Mouse (Mus musculus) embryonic facial prominence, embryonic 15.5 days (tissue): ENCODE data around the gene Msi2. TPM values are rescaled to one million over a fixed set of nuclear protein-coding genes. Genes with fewer than 3 reads are reported as not detected.

Experiments used
- ATAC-seq: fragments of 200-750 bp; cut with Nextera tagmentation; 2 replicates; pipeline ENCODE4 v1.8.0; 2017; ENCODE audit warnings: low read depth, moderate TSS enrichment; ENCODE audit not compliant: insufficient number of reproducible peaks, low FRiP score, low TSS enrichment
- H3K27ac ChIP-seq: fragments of 300-500 bp; sonication (generic); replicated peaks from 2 replicates; pipeline ENCODE4 v1.5.1; 2015; ENCODE audit warnings: mild to moderate bottlenecking, inconsistent platforms
- H3K27me3 ChIP-seq: fragments of 300-500 bp; sonication (generic); 2 replicates; pipeline ENCODE4 v1.6.1; 2015; ENCODE audit warnings: inconsistent platforms
- H3K36me3 ChIP-seq: fragments of 300-500 bp; sonication (generic); 2 replicates; pipeline ENCODE4 v1.6.1; 2015; ENCODE audit warnings: mild to moderate bottlenecking, inconsistent platforms
- H3K4me1 ChIP-seq: fragments of 300-500 bp; sonication (generic); 2 replicates; pipeline ENCODE4 v1.6.1; 2015; ENCODE audit warnings: inconsistent platforms
- H3K4me2 ChIP-seq: fragments of 300-500 bp; sonication (generic); replicated peaks from 2 replicates; pipeline ENCODE4 v1.6.1; 2015; ENCODE audit warnings: mild to moderate bottlenecking, inconsistent platforms
- H3K4me3 ChIP-seq: fragments of 300-500 bp; sonication (generic); replicated peaks from 2 replicates; pipeline ENCODE4 v1.5.1; 2015; ENCODE audit warnings: mild to moderate bottlenecking, inconsistent platforms
- H3K9ac ChIP-seq: fragments of 300-500 bp; sonication (generic); 2 replicates; pipeline ENCODE4 v1.6.1; 2015; ENCODE audit warnings: inconsistent platforms
- H3K9me3 ChIP-seq: fragments of 300-500 bp; sonication (generic); replicated peaks from 2 replicates; pipeline ENCODE4 v1.6.1; 2016; ENCODE audit warnings: inconsistent platforms
- WGBS: fragments of 180-500 bp; shearing (Covaris S2); methylation state at CpG from one replicate; pipeline ENCODE4 v1.1.7; 2015; 5-methylcytosine and 5-hydroxymethylcytosine counted together
- polyA plus RNA-seq: library from polyadenylated mRNA; unstranded; fragments of >200 nt; fragmentation: Nextera tagmentation; extraction: Ambion mirVana; gene quantifications from 2 replicates; pipeline ENCODE4 v1.2.1, GENCODE M21; 2015

Gene Msi2
- polyA plus RNA-seq, 1 experiment from 2014 or later: 19.7 TPM

- Histone ChIP-seq H3K9me3 (no peaks in the 10 kb centered on the region), H3K27me3 (no peaks in the 10 kb centered on the region), H3K27ac (no peak overlapping the region), H3K4me3 (no peak overlapping the region), H3K9ac (no peak overlapping the region), H3K4me1 (peaks cover 73% of the 10 kb centered on the region), H3K4me2 (no peak overlapping the region), H3K36me3 (no peaks in the 10 kb centered on the region)
- 73% methylated on average over 20 of the region's 20 CpGs for whole genome bisulfite sequencing
- ATAC-seq: no peak
These were observed 294.1 kb downstream of the Msi2 start for GRCm38 (mm10) chr11:88424034-88424767.

- Histone ChIP-seq H3K36me3 (no peaks in the 10 kb centered on the region), H3K27me3 (no peaks in the 10 kb centered on the region), H3K9me3 (no peaks in the 10 kb centered on the region), H3K27ac (peak overlapping the region; percentile 39; the same call in 1 of the 2 replicates), H3K4me1 (peaks cover 65% of the 10 kb centered on the region), H3K4me2 (no peak overlapping the region), H3K9ac (no peak overlapping the region), H3K4me3 (no peak overlapping the region)
- 49% methylated on average over 9 of the region's 9 CpGs for WGBS
- no peak for ATAC-seq
These were observed 297.2 kb downstream of the Msi2 start for GRCm38 (mm10) chr11:88421057-88421578.

GRCm38 (mm10) chr11:88419657-88420366 lies 298.5 kb downstream of the Msi2 start:
- H3K4me2 ChIP-seq: no peak overlapping the region
- WGBS: 85% methylated on average over 9 of the region's 9 CpGs
- no peak overlapping the region for H3K27ac ChIP-seq
- ATAC-seq: no peak
- peaks cover 52% of the 10 kb centered on the region for H3K4me1 ChIP-seq
- no peaks in the 10 kb centered on the region for H3K27me3 ChIP-seq
- H3K9ac ChIP-seq: no peak overlapping the region
- H3K4me3 ChIP-seq: no peak overlapping the region
- H3K36me3 ChIP-seq: no peaks in the 10 kb centered on the region
- H3K9me3 ChIP-seq: no peaks in the 10 kb centered on the region

- Histone ChIP-seq H3K9me3 (no peaks in the 10 kb centered on the region), H3K36me3 (no peaks in the 10 kb centered on the region), H3K9ac (no peak overlapping the region), H3K4me3 (no peak overlapping the region), H3K4me2 (no peak overlapping the region), H3K27me3 (no peaks in the 10 kb centered on the region), H3K4me1 (peaks cover 53% of the 10 kb centered on the region), H3K27ac (no peak overlapping the region)
- no peak for ATAC-seq
- 54% methylated on average over 7 of the region's 7 CpGs for WGBS
These were observed 299.2 kb downstream of the Msi2 start for GRCm38 (mm10) chr11:88419064-88419463.

- no peaks in the 10 kb centered on the region for H3K27me3 ChIP-seq
- peaks cover 15% of the 10 kb centered on the region for H3K4me1 ChIP-seq
- H3K4me2 ChIP-seq: no peak overlapping the region
- H3K27ac ChIP-seq: no peak overlapping the region
- no peak overlapping the region for H3K9ac ChIP-seq
- no peak for ATAC-seq
- H3K4me3 ChIP-seq: no peak overlapping the region
- H3K36me3 ChIP-seq: no peaks in the 10 kb centered on the region
- WGBS: 51% methylated on average over 18 of the region's 18 CpGs
- H3K9me3 ChIP-seq: no peaks in the 10 kb centered on the region
These were observed 304.0 kb downstream of the Msi2 start for GRCm38 (mm10) chr11:88414157-88414870.

- Histone ChIP-seq H3K9me3 (no peaks in the 10 kb centered on the region), H3K27ac (no peak overlapping the region), H3K36me3 (no peaks in the 10 kb centered on the region), H3K9ac (no peak overlapping the region), H3K4me3 (no peak overlapping the region), H3K4me1 (peaks cover 10% of the 10 kb centered on the region), H3K27me3 (no peaks in the 10 kb centered on the region), H3K4me2 (no peak overlapping the region)
- 46% methylated on average over 4 of the region's 5 CpGs for WGBS
- ATAC-seq: no peak; the same call in 1 of the 2 replicates
These were observed 305.8 kb downstream of the Msi2 start for GRCm38 (mm10) chr11:88412423-88413094.

GRCm38 (mm10) chr11:88408305-88408704 lies 310.0 kb downstream of the Msi2 start:
- ATAC-seq: no peak
- Histone ChIP-seq H3K4me2 (no peak overlapping the region), H3K4me1 (peaks cover 32% of the 10 kb centered on the region), H3K27ac (no peak overlapping the region), H3K4me3 (no peak overlapping the region), H3K9ac (no peak overlapping the region), H3K9me3 (no peaks in the 10 kb centered on the region), H3K27me3 (no peaks in the 10 kb centered on the region), H3K36me3 (no peaks in the 10 kb centered on the region)
- 86% methylated on average over 8 of the region's 8 CpGs for WGBS

GRCm38 (mm10) chr11:88406408-88406915 lies 311.9 kb downstream of the Msi2 start:
- no peaks in the 10 kb centered on the region for H3K9me3 ChIP-seq
- H3K9ac ChIP-seq: no peak overlapping the region
- no peaks in the 10 kb centered on the region for H3K36me3 ChIP-seq
- no peak overlapping the region for H3K4me3 ChIP-seq
- H3K4me2 ChIP-seq: no peak overlapping the region
- 69% methylated on average over 3 of the region's 3 CpGs for WGBS
- no peak overlapping the region for H3K27ac ChIP-seq
- no peak for ATAC-seq
- peaks cover 42% of the 10 kb centered on the region for H3K4me1 ChIP-seq
- no peaks in the 10 kb centered on the region for H3K27me3 ChIP-seq

GRCm38 (mm10) chr11:88404816-88405613 lies 313.3 kb downstream of the Msi2 start:
- Histone ChIP-seq H3K4me2 (peak overlapping the region; percentile 20), H3K4me1 (peaks cover 48% of the 10 kb centered on the region), H3K27me3 (no peaks in the 10 kb centered on the region), H3K36me3 (no peaks in the 10 kb centered on the region), H3K9ac (no peak overlapping the region), H3K4me3 (no peak overlapping the region), H3K9me3 (no peaks in the 10 kb centered on the region), H3K27ac (peak overlapping the region; percentile 55)
- WGBS: 16% methylated on average over 17 of the region's 17 CpGs
- ATAC-seq: peak; percentile 55; the same call in 1 of the 2 replicates

GRCm38 (mm10) chr11:88404247-88404677 lies 314.1 kb downstream of the Msi2 start:
- H3K27me3 ChIP-seq: no peaks in the 10 kb centered on the region
- no peak for ATAC-seq
- WGBS: 55% methylated on average over 5 of the region's 5 CpGs
- H3K4me2 ChIP-seq: no peak overlapping the region
- no peak overlapping the region; the same call in 1 of the 2 replicates for H3K27ac ChIP-seq
- peaks cover 53% of the 10 kb centered on the region for H3K4me1 ChIP-seq
- H3K36me3 ChIP-seq: no peaks in the 10 kb centered on the region
- H3K4me3 ChIP-seq: no peak overlapping the region
- H3K9ac ChIP-seq: no peak overlapping the region
- no peaks in the 10 kb centered on the region for H3K9me3 ChIP-seq
